Mouse (Mus musculus) v-Abl transformed pro-B cells (cell line): ENCODE data around the gene Klrb1a.

Experiments
- in situ Hi-C, 2 experiments: fragments of 400-800 bp; cut with MboI; formaldehyde crosslinking; loops; one replicate each; pipeline ENCODE4 v1.15.1; 2025; ENCODE audit not compliant: unreplicated experiment in 2 of 2

The Klrb1a gene

GRCm38 (mm10) chr6:128602463-128603201 is 20.7 kb downstream of the Klrb1a start:
- in situ Hi-C loops = loop anchor here (5.0 to 25.0 kb wide), 7 partner anchors 35 to 765 kb away; no protein-coding TSS in a partner anchor

DNA sequence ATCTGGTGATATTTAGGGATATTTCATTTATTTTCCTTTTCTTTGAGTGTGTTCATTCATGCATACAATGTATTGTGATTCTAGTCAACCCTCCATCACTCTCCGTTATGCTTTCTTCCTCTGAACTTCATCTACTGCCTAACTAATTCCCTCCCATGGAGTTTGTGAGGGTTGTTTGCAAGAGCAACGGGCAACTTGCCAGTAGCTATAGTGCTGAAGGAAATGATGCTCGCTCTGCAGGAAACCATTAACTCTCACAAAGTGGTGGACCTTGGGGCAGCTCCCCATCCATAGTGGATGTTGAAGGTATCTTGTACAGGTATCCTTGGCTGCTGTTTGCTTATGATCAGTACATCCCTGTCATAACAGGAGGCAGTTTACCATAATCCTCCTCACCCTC is 21.3 kb downstream of the Klrb1a start:
- in situ Hi-C loops = loop anchor here (5.0 to 25.0 kb wide), 7 partner anchors 35 to 765 kb away; no protein-coding TSS in a partner anchor

GRCm38 (mm10) chr6:128599555-128599954 is 23.8 kb downstream of the Klrb1a start:
- in situ Hi-C loops = loop anchor here (5.0 to 25.0 kb wide), 4 partner anchors 243 to 913 kb away; partner anchors contain the start of genes Olr1 (in 2 of the 2) and Tmem52b (in 2 of the 2)

DNA sequence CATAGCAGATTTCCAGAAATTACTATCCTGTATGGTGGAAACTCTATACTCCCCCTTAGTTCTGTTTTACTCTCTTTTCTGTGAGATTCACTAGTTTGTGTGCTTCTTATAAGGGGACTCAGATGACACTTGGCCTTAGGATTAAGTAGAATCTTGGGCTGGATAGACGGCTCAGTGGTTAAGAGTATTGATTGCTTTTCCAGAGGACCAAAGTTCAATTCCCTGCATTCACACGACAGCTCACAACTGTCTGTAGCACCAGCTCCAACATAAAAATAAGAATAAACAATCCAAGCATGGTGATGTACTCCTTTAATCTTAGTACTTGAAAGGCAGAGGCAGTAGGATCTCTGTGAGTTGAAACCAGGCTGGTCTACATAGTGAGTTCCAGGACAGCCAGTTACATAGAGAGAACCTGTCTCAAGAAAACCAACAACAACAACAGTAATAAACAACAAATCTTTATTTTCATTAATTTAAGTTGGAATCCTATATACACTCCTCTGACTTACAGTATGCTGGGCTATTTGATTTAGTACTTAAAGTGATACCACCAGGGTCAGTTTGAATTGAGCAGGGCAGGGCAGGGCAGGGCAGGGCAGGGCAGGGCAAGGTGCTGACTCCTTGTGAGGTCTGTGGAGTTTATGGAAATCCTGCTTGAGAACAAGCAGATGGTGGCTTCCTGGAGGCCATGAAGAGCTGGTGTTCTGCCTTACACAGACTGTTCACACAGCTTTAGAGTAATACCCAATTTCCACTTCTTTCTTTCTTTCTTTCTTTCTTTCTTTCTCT is 24.9 kb downstream of the Klrb1a start:
- in situ Hi-C loops = loop anchor here (5.0 to 25.0 kb wide), 4 partner anchors 244 to 914 kb away; partner anchors contain the start of genes Olr1 (in 2 of the 2) and Tmem52b (in 2 of the 2)

- in situ Hi-C loops = loop anchor here (5.0 to 25.0 kb wide), 4 partner anchors 245 to 915 kb away; partner anchors contain the start of genes Olr1 (in 2 of the 2) and Tmem52b (in 2 of the 2)
These were observed 26.2 kb downstream of the Klrb1a start for GRCm38 (mm10) chr6:128597121-128597522.

DNA sequence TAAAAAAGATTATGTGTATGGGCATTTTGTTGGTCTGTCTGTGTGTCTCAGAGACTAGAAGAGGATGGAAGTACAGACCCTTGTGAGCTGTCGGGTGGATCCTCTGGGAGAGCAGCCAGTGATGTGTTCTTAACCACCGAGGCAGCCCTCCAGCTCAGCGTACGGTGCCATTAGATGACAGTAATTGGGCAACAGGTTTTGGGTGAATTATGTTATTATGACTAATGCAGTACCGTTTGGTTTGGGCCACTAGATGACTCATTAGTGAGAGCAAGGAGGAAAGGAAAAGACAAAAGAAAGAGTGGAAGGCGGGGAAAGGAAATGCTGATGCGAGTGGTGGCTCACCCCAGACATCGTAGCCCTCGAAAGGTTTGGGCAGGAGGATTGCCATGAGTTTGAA is 28.7 kb downstream of the Klrb1a start:
- in situ Hi-C loops = loop anchor here (5.0 to 25.0 kb wide), 4 partner anchors 248 to 918 kb away; partner anchors contain the start of genes Olr1 (in 2 of the 2) and Tmem52b (in 2 of the 2)

DNA sequence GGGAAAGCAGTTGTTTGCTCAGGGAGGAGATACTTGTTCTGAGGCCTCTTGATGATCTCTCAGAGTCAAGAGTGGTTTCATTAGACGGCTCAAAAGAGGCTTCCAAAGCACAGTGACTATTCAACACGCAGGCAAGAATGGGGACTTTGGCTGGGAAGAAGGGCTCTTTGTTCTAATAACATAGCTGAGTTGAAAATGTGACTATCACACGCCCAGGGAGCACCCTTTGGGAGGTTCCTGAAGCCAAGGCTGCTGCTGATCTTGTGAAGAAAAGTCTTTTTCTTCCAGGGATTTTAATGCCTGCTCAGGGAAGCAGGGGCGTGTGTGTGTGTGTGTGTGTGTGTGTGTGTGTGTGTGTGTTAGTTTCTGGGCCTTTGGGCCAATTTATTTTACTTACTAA is 33.9 kb downstream of the Klrb1a start:
- in situ Hi-C loops = loop anchor here (25.0 kb wide), 1 partner anchor 923 kb away; the partner anchor contains the start of genes Olr1 (in 2 of the 2) and Tmem52b (in 2 of the 2)

- in situ Hi-C loops = loop anchor here (25.0 kb wide), 1 partner anchor 925 kb away; the partner anchor contains the start of genes Olr1 (in 2 of the 2) and Tmem52b (in 2 of the 2)
These were observed 35.7 kb downstream of the Klrb1a start for GRCm38 (mm10) chr6:128587619-128588018.

DNA sequence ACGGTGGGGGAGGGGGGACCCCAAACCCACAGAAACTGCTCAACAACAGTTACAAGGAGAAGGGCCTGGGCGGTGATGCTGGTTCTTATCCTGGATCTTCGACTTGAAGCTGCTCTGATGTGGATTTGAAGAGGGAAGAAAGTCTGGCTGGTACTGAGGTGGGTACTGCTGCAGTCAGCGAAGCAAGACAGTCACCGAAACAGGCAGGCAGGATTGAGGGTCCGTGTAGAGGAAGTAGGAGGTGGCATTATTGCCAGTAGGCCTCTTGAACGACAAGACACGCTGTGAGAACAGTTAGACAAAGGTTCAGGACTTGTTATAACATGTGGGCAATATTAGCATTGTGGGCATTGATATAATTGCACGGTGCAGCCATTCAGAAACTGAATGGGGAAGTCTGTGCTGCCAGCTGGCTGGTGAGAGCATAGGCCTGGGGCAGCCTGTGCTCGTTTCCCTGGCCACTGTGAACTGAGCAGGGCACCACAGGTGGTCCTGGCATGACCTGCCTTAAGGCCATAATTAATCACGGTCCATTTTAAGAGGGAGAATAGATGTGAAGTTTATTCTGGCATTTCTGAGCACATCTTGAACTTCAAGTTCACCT is 37.6 kb downstream of the Klrb1a start:
- in situ Hi-C loops = loop anchor here (25.0 kb wide), 1 partner anchor 927 kb away; the partner anchor contains the start of genes Olr1 (in 2 of the 2) and Tmem52b (in 2 of the 2)

- in situ Hi-C loops = loop anchor here (25.0 kb wide), 1 partner anchor 928 kb away; the partner anchor contains the start of genes Olr1 (in 2 of the 2) and Tmem52b (in 2 of the 2)
These were observed 39.2 kb downstream of the Klrb1a start for GRCm38 (mm10) chr6:128584070-128584660.

DNA sequence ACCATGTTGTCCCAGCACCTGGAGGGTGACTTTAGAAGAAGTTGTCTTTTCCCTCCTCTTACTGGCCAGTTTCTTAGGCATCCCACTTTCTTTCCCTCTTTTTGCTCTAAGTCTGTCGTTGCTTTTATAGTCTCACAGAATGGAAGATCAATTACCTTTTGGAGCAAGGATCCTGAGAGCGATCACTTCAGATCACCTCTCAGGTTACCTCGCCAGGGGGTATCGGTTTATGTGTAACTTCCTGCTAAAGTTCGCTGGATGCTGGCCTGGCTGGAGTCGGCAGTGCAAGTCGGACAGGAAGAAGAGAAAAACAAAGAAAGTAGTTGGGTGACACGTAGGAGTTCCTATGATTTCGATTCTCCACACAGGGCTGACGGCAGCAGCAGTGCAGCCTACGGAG is 41.8 kb downstream of the Klrb1a start, which contains the start of gene A2ml1:
A2ml1 (minus strand) TSS at position 101 of the 400 bp plus-strand sequence.
- in situ Hi-C loops = loop anchor here (25.0 kb wide), 1 partner anchor 931 kb away; the partner anchor contains the start of genes Olr1 (in 2 of the 2) and Tmem52b (in 2 of the 2)

GRCm38 (mm10) chr6:128577301-128577700 is 46.0 kb downstream of the Klrb1a start:
- in situ Hi-C loops = loop anchor here (25.0 kb wide), 1 partner anchor 935 kb away; the partner anchor contains the start of genes Olr1 (in 2 of the 2) and Tmem52b (in 2 of the 2)

DNA sequence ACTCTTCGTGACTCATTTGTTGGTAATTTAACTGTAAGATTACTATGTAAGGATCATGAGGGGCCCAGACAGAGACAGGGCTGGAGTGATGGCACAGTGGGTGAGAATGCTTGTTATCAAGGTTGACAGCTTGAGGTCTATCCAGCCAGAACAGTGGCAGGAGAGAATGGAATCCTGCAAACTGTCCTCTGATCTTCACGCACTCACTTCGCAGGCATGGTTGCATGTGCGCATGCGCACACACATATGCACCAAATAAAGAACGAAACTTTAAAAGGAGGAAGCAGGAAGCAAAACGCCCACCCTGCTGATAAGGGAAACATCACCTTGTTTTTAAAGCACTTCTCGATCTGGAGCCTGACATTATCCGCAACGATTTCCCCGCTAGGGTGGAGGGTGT is 56.7 kb downstream of the Klrb1a start:
- in situ Hi-C loops = no loop called here
